Comparison of ENCODE assay signal across 19 mouse cellular contexts in genomic region chr3:102177837-102178615, GRCm38 (mm10). TPM values are rescaled to one million over a fixed set of nuclear protein-coding genes. Genes with fewer than 3 reads are reported as not detected.
"Had no signal": no experiment of that assay in that cellular context is flagged by ENCODE, and none has a peak within 500 bp of the region (broad histone marks: within the 10 kb centered on the region; RNA-seq: fewer than 3 reads in every experiment).

No protein-coding gene starts in this region.

- H3K4me3 ChIP-seq: liver, embryonic 15.5 days; megakaryocyte, embryonic 14.5 days; midbrain, embryonic 13.5 days; midbrain, embryonic 15.5 days; neural tube, embryonic 12.5 days had no signal

- H3K27me3 ChIP-seq: liver, embryonic 15.5 days; megakaryocyte, embryonic 14.5 days; midbrain, embryonic 13.5 days; midbrain, embryonic 15.5 days; neural tube, embryonic 12.5 days had no signal

- H3K4me1 ChIP-seq: liver, embryonic 15.5 days; megakaryocyte, embryonic 14.5 days; midbrain, embryonic 13.5 days; midbrain, embryonic 15.5 days; neural tube, embryonic 12.5 days had no signal

- H3K4me2 ChIP-seq: liver, embryonic 15.5 days; lung, embryonic 14.5 days; midbrain, embryonic 11.5 days; midbrain, embryonic 13.5 days; midbrain, embryonic 15.5 days; neural tube, embryonic 12.5 days had no signal

- DNase-seq: liver, postnatal 0 days; lung, embryonic 14.5 days; lung, postnatal 10 days; lung, postnatal 36 days; retina, postnatal 1 day; right cerebral cortex, adult 18-20 months; right cerebral cortex, postnatal 25 days; right cerebral cortex, postnatal 4 days; spleen, adult 18-20 months; thymus, adult 18-20 months; thymus, postnatal 14 days; thymus, postnatal 36 days had no signal

- H3K36me3 ChIP-seq: liver, embryonic 15.5 days; midbrain, embryonic 15.5 days had no signal

RNA-seq across cellular contexts. Expression of gene Vangl1, which starts 26.5 kb away (rescaled TPM):
- total RNA-seq: neutrophil, adult 5-6 weeks had no signal
